Mouse (Mus musculus): ENCODE results near the gene Nkain1. TPM values are rescaled to one million over a fixed set of nuclear protein-coding genes. Genes with fewer than 3 reads are reported as not detected.
A peak's percentile ranks its signal among the peaks of the same experiment; 100 is the strongest.

Gene Nkain1
- polyA plus RNA-seq, 1 experiment from 2014 or later, result 1.9 TPM

- no peaks in the 10 kb centered on the region for H3K36me3 ChIP-seq (ENCODE audit: control insufficient read depth, insufficient read depth, low read length)
- no peak for ATAC-seq (replicated peaks; ENCODE audit: insufficient number of reproducible peaks, low FRiP score, low TSS enrichment)
- H3K9me3 ChIP-seq (replicated peaks; ENCODE audit: control insufficient read depth, low read length), result no peaks in the 10 kb centered on the region
- no peak overlapping the region for H3K4me2 ChIP-seq
- WGBS (ENCODE audit: insufficient replicate concordance), result 77% methylated on average over 1 of the region's 1 CpGs
- H3K27ac ChIP-seq (ENCODE audit: low read depth, low read length), result no peak overlapping the region
- H3K27me3 ChIP-seq (ENCODE audit: control insufficient read depth, insufficient read depth, low read length), result no peaks in the 10 kb centered on the region
- H3K4me1 ChIP-seq (ENCODE audit: control insufficient read depth, insufficient read depth, low read length), result peaks cover 3% of the 10 kb centered on the region; the same call in 1 of the 2 replicates
- H3K4me3 ChIP-seq (ENCODE audit: low read depth, low read length), result no peak overlapping the region
- H3K9ac ChIP-seq (ENCODE audit: low read depth, low read length), result no peak overlapping the region
Observed at GRCm38 (mm10) chr4:130527804-130528203, 46.2 kb downstream of the Nkain1 start.

GRCm38 (mm10) chr4:130525041-130525440, 48.9 kb downstream of the Nkain1 start:
- no peak for ATAC-seq (replicated peaks; ENCODE audit: insufficient number of reproducible peaks, low FRiP score, low TSS enrichment)

GRCm38 (mm10) chr4:130521466-130521865, 52.5 kb downstream of the Nkain1 start:
- Histone ChIP-seq H3K4me2 (no peak overlapping the region), H3K4me3 (ENCODE audit: low read depth, low read length) (no peak overlapping the region), H3K9ac (ENCODE audit: low read depth, low read length) (no peak overlapping the region), H3K4me1 (ENCODE audit: control insufficient read depth, insufficient read depth, low read length) (no peaks in the 10 kb centered on the region; the same call in 1 of the 2 replicates), H3K27ac (ENCODE audit: low read depth, low read length) (no peak overlapping the region), H3K27me3 (ENCODE audit: control insufficient read depth, insufficient read depth, low read length) (no peaks in the 10 kb centered on the region), H3K36me3 (ENCODE audit: control insufficient read depth, insufficient read depth, low read length) (no peaks in the 10 kb centered on the region), H3K9me3 (replicated peaks; ENCODE audit: control insufficient read depth, low read length) (no peaks in the 10 kb centered on the region)
- WGBS (ENCODE audit: insufficient replicate concordance), result 92% methylated on average over 6 of the region's 6 CpGs
- ATAC-seq (replicated peaks; ENCODE audit: insufficient number of reproducible peaks, low FRiP score, low TSS enrichment), result no peak

More at GRCm38 (mm10) chr4:130525041-130525440, 48.9 kb downstream of the Nkain1 start:
- Histone ChIP-seq H3K9ac (ENCODE audit: low read depth, low read length) (no peak overlapping the region), H3K27me3 (ENCODE audit: control insufficient read depth, insufficient read depth, low read length) (no peaks in the 10 kb centered on the region), H3K27ac (ENCODE audit: low read depth, low read length) (no peak overlapping the region), H3K9me3 (replicated peaks; ENCODE audit: control insufficient read depth, low read length) (no peaks in the 10 kb centered on the region), H3K4me2 (no peak overlapping the region), H3K4me3 (ENCODE audit: low read depth, low read length) (no peak overlapping the region), H3K36me3 (ENCODE audit: control insufficient read depth, insufficient read depth, low read length) (no peaks in the 10 kb centered on the region), H3K4me1 (ENCODE audit: control insufficient read depth, insufficient read depth, low read length) (no peaks in the 10 kb centered on the region)
- 50% methylated on average over 1 of the region's 1 CpGs for WGBS (ENCODE audit: insufficient replicate concordance)

GRCm38 (mm10) chr4:130520482-130520851, 53.5 kb downstream of the Nkain1 start:
- ATAC-seq (replicated peaks; ENCODE audit: insufficient number of reproducible peaks, low FRiP score, low TSS enrichment), result peak; percentile 57
- Histone ChIP-seq H3K9ac (ENCODE audit: low read depth, low read length) (no peak overlapping the region), H3K4me1 (ENCODE audit: control insufficient read depth, insufficient read depth, low read length) (no peaks in the 10 kb centered on the region; the same call in 1 of the 2 replicates), H3K9me3 (replicated peaks; ENCODE audit: control insufficient read depth, low read length) (no peaks in the 10 kb centered on the region), H3K36me3 (ENCODE audit: control insufficient read depth, insufficient read depth, low read length) (no peaks in the 10 kb centered on the region), H3K4me3 (ENCODE audit: low read depth, low read length) (peak overlapping the region; percentile 66), H3K27me3 (ENCODE audit: control insufficient read depth, insufficient read depth, low read length) (no peaks in the 10 kb centered on the region), H3K27ac (ENCODE audit: low read depth, low read length) (no peak overlapping the region), H3K4me2 (peak overlapping the region; percentile 80)
- WGBS (ENCODE audit: insufficient replicate concordance), result under 1% methylated on average over 9 of the region's 9 CpGs

- ATAC-seq (replicated peaks; ENCODE audit: insufficient number of reproducible peaks, low FRiP score, low TSS enrichment), result peak; percentile 97
- Histone ChIP-seq H3K4me1 (ENCODE audit: control insufficient read depth, insufficient read depth, low read length) (no peaks in the 10 kb centered on the region; the same call in 1 of the 2 replicates), H3K4me2 (peak overlapping the region; percentile 80), H3K9me3 (replicated peaks; ENCODE audit: control insufficient read depth, low read length) (no peaks in the 10 kb centered on the region), H3K36me3 (ENCODE audit: control insufficient read depth, insufficient read depth, low read length) (no peaks in the 10 kb centered on the region), H3K27me3 (ENCODE audit: control insufficient read depth, insufficient read depth, low read length) (no peaks in the 10 kb centered on the region), H3K27ac (ENCODE audit: low read depth, low read length) (peak overlapping the region; percentile 43; the same call in 1 of the 2 replicates), H3K9ac (ENCODE audit: low read depth, low read length) (peak overlapping the region; percentile 86), H3K4me3 (ENCODE audit: low read depth, low read length) (peak overlapping the region; percentile 66)
- WGBS (ENCODE audit: insufficient replicate concordance), result 4% methylated on average over 40 of the region's 40 CpGs
Observed at GRCm38 (mm10) chr4:130519567-130520481, 54.1 kb downstream of the Nkain1 start.

GRCm38 (mm10) chr4:130516490-130516889, 57.5 kb downstream of the Nkain1 start:
- Histone ChIP-seq H3K27ac (ENCODE audit: low read depth, low read length) (no peak overlapping the region), H3K36me3 (ENCODE audit: control insufficient read depth, insufficient read depth, low read length) (no peaks in the 10 kb centered on the region), H3K27me3 (ENCODE audit: control insufficient read depth, insufficient read depth, low read length) (no peaks in the 10 kb centered on the region), H3K9me3 (replicated peaks; ENCODE audit: control insufficient read depth, low read length) (no peaks in the 10 kb centered on the region), H3K4me1 (ENCODE audit: control insufficient read depth, insufficient read depth, low read length) (no peaks in the 10 kb centered on the region; the same call in 1 of the 2 replicates), H3K9ac (ENCODE audit: low read depth, low read length) (no peak overlapping the region), H3K4me3 (ENCODE audit: low read depth, low read length) (no peak overlapping the region), H3K4me2 (no peak overlapping the region)
- no peak for ATAC-seq (replicated peaks; ENCODE audit: insufficient number of reproducible peaks, low FRiP score, low TSS enrichment)
- 82% methylated on average over 6 of the region's 6 CpGs for WGBS (ENCODE audit: insufficient replicate concordance)

Other genes with a start within 250 kb of the Nkain1 start
- gene Zcchc17, start 214.2 kb downstream of the Nkain1 start, polyA plus RNA-seq (2014; fragmentation: Nextera tagmentation; extraction: Ambion mirVana), result 50.9 and 56.5 TPM in 2 replicates
- gene Snrnp40, start 214.0 kb downstream of the Nkain1 start, polyA plus RNA-seq (2014; fragmentation: Nextera tagmentation; extraction: Ambion mirVana), result 87.0 and 94.0 TPM in 2 replicates
- 64.8 and 68.3 TPM in 2 replicates for gene Pum1, start 89.1 kb upstream of the Nkain1 start, polyA plus RNA-seq (2014; fragmentation: Nextera tagmentation; extraction: Ambion mirVana)
- 11.6 and 16.9 TPM in 2 replicates for gene Sdc3, start 218.4 kb upstream of the Nkain1 start, polyA plus RNA-seq (2014; fragmentation: Nextera tagmentation; extraction: Ambion mirVana)

Measured in heart, embryonic 11.5 days (tissue).